Mouse (Mus musculus) liver, embryonic 14.5 days (tissue): ENCODE measurements at regions not wholly inside any gene's neighbourhood (a gene's known extent, or its start where the extent isn't known, plus 50 kb on each side); places are given as distances from the start of the nearest gene placed in this dataset.

Source experiments
- CTCF ChIP-seq: IDR thresholded peaks from 2 replicates; pipeline ENCODE4 v1.5.1; 2016; ENCODE audit warnings: antibody characterized with exemption, low read depth, control low read depth
- EP300 ChIP-seq: IDR thresholded peaks from 2 replicates; pipeline ENCODE4 v1.6.1; 2016; ENCODE audit warnings: antibody characterized with exemption, low read depth

- TF ChIP-seq CTCF (no peak), EP300 (no peak)
These were observed 122.2 kb downstream of the Suds3 start for GRCm38 (mm10) chr5:116993674-116994073.
